Mouse (Mus musculus) liver (tissue): ENCODE measurements around the gene Mad2l2.

Source experiments
- DNase-seq: peaks from one replicate; pipeline ENCODE4 v3.0.0-alpha.2; 2020; ENCODE audit warnings: mixed read lengths

Mad2l2 gene

DNA sequence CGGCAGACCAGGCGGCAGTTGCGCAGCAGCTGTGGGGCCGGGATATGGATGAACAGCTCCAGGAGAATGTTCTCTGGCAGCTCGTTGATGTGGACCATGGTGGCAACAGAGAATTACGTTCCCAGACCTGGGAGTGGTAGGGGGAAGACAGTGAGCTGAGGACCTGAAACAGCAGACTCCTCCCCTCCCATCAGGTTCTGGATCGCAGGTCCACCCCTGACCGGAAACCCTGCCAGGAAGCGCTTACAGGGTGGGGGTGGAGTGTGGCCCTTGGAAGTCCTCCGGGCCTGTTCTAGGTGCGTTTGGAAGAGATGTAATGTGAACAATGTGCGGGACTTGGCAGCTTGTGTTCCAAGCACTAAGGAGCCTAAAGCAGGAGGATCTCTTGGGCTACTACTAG, 19.4 kb downstream of the Mad2l2 start:
- DNase-seq, result no peak

DNA sequence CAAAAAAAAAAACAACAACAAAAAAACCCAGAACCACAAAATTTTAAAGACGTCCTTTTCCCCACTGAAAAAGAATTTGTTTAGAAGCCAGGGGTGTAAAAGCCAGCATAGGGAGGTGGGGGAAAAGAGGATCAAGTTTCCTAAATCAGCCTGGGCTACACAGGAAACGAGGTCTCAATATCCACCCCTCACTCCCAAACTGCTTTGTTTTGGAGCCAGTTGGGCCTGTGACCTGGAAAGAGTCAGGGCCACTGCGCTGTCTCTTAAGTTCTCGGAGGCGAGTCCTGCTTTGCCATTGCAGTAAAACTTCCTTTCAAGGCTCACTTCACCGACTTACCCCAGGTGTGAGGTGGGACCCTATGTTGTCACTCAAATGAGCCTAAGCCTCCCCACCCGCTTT, 20.1 kb downstream of the Mad2l2 start:
- no peak for DNase-seq

DNA sequence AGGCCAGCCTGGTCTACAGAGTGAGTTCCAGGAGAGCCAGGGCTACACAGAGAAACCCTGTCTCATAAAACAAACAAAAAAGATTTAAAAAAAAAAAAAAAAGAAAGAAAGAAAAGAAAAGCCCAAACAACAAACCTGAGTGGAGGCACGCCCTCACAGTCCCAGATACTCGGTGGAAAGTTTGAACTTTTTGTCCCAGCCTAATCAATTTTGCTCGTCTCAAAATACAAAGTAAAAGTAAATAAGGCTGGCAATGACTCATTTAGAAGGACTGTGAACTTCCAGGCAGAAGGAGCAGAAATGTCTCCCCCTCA, 20.7 kb downstream of the Mad2l2 start:
- DNase-seq, result no peak

DNA sequence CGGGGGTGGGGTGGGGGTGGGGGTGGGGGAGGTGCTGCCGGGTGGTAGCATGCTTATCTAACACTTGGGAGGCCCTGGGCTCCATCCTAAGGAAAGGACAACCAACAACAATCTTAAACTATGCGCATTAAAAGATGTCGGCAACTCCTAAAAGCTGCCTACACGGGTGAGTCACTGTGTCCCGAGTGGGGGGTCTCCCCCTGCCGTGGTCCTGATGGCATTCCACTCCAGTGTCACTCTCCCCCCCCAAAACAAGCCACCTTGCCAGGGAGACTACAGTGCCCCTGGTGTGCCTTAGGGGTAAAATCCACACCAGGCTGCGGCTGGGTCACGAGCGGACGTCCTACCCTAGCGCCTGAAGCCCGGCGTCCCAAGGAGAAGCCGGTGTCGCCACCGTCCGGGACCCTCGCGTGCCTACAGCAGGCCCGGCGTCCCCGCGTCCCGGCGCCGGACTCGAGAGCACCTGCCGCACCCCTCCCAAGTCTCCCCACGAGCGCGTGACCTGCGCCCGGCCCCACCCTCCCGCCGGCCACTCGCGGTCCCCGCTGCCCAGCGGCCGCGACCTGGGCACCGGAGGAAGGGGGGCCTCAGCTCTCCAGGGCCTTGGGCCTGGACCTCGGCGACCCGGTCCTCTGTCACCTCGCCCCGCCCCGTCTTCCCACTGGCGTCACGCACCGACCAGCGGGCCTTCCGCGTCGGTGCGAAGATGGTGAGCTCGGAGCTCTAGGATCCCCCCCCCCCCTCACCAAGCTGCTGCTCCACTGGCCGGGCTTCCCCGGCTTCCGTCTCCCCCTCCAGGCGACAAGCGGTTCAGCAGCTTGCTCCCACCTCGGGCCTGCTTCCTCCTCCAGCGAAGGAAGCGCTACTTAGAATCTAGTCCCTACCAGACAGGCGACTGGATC, 21.3 kb downstream of the Mad2l2 start, which contains the start of gene Fbxo6:
Fbxo6 (minus strand) TSS at position 874 of the 902 bp plus-strand sequence.
- peak; percentile 88 for DNase-seq

DNA sequence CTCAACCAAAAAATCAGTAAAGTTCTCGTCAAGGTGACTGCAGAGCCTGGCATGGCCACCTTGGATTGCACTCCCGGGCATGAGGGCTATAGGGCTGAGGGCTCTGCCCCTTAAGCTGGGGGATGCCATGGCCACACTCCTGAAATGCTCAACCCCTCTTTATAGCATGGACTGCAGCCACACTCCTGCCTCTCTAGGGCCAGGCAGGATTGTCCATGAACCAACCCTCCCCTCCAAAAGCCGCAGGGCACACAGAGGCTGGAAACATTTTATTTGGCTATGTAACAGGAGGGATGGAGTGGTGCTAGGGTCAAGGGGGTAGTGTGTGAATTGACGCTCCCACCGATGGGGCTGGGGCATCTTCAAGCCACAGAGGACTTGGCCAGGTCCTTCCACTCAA, 22.4 kb downstream of the Mad2l2 start:
- no peak for DNase-seq

DNA sequence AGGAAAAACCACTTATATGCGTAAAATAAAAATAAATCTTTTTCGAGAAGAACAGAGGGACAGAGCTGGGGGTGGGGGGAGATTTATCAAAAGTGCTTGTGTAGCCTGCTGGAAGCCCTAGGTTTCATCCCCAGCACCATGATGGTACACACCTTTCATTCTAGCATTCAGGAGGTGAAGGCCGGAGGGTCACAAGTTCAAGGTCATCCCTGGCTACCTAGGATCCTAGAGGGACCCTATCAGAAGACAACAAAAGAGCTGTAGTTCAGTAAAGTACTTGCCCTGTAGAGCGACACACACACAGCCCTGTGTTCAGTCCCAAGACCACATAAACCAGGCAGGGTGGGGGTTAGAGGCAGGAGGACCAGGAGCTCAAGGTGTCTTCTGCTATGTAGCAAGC, 23.8 kb downstream of the Mad2l2 start:
- DNase-seq, result no peak

DNA sequence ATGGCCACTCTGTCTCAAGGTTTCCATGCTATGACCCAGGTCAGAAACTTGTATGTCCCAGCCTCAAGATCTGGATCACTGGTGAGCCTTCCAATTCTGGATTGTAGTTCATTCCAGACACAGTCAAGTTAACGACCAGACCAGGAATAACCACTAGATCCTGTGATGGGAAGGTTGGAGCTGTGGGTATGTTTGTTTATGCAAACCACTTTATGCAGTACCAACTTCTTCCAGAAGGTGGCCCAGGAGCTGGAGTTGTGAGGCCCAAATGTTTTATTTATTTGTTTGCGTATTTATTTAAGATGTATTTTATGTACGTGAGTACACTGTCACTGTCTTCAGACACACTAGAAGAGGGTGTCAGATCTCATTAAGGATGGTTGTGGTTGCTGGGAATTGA, 24.8 kb downstream of the Mad2l2 start:
- no peak for DNase-seq

DNA sequence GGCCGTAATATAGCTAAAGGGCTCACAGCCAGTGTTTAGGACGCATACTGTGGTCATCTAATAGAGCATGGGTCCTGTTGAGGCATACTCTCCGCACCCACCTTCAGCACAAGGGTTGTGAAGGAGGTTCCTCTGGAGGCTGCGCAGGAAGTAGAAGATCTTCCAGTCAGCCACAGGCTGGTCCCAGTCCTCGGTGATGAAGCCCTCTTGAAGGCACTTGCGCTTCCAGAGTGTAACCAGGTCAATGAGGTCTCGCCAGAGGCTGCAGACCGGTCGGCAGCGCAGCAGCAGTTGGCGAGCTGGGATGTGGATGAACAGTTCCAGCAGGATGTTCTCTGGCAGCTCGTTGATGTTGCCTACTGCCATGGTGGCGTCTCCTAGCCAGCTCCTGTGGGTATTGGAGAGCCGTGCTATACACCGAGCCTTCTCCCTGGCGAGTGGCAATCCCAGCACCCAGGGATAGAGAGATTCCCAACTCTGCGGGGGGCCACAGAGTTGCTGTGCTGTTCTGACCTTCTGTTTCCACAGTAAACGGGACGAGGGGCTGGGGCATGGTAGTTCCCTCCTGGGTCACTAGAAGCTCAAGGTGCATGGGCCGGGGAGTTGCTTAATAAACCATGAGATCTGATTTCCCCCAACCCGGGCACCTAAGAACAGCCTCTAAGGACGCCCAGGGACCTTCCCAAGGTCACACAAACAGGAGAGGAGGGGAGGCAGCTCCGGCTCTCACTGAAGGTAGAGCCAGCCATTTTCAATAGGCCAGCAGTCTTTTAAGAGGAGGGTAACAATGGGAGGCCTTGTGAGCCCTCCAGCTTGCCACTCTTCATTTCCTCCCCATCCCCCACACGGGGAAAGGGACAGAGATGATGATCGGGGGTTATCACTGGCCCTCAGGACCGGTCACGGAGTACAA, 28.5 kb downstream of the Mad2l2 start:
- DNase-seq, result no peak

DNA sequence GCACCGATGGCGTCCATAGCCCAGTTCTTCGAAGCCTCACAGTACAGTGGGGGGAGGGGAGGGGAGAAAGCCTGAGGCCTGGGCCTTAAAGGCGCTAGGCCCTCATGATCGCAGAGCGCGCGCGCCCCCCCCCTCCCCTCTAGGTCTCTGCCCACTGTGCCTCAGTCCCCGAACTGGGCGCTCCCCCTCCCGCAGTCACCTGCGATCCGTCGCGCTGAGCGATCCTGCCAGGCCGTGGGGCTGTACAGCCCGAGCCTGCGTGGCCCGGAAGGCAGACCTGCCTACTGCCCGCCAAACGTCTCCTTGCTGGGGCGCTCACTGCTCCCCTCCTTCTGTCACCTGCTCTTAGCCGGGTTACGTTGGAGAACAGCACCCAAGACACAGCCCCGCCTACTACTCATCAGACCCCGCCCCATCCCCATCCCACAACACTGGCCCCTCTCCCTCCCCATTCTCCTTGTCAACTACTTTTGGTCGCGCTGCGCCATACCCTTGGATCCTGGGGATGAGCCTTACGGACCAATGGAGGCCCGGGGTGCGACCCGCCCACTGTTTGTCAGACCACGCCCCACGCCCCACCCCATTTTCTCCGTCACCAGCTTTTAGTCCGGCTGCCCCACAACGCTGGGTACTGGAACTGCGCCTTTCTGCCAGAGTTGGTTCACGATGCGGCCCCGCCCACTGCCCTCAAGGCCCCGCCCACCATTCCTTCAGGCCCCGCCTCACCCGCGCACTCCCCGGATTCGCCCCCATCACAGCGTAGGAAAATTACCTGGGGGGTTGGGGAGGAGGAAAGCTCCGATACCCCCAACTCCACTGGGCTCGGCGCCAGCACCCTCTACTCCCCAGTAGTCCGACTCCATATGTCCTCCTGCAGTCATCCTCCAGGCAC, 29.6 kb downstream of the Mad2l2 start:
- peak; percentile 93 for DNase-seq

DNA sequence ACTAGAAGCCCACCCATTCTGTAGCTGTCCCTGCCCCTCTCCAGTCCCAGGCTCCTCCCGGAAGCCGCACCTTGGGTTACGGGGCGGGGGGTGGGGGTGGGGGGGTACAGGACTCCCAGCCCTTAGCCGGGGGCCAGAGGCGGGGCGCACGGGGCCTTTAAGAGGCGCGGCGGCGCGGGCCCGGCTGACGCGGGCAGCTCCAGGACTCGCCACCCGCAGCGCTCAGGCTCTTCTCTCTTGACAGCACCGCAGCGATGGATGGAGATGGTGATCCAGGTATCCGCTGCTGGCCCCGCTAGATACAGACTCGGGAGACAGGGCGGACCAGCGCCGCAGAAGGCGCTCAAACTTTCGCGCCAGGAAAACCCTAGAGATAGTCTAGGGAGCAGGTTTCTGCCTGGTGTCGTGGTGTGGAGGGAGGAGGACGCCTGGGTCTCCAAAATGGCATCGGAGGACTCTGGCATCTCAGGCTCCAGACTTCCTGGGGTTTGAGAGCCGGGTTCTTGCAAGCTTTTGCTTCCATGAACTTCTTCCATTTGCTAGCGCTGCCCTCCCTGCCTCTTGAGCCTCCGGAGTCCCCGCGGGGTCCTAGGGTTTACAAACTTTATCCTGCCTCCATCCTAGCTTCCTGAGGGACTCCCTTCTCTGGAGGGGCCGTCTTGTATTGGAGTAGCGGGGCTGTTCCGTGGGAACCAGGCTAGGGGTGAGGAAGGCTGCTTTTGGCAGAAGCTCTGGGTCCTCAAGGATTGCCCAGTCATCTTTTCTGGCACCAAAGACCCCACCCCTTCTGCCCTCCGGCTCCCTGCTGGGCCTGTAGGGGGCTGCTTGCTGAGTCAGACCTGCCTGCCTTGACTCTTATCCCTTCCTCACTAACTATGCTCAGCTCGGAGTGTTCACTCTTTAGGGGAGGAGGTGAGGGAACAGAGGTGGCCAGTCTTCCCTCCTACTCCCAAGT, 30.5 kb downstream of the Mad2l2 start, which contains the start of the genes Fbxo44 and Fbxo2:
Fbxo44 (minus strand) TSS at position 47 of the 955 bp plus-strand sequence.
Fbxo2 (plus strand) TSS at position 186 of the 955 bp plus-strand sequence.
- DNase-seq, result peak; percentile 22

DNA sequence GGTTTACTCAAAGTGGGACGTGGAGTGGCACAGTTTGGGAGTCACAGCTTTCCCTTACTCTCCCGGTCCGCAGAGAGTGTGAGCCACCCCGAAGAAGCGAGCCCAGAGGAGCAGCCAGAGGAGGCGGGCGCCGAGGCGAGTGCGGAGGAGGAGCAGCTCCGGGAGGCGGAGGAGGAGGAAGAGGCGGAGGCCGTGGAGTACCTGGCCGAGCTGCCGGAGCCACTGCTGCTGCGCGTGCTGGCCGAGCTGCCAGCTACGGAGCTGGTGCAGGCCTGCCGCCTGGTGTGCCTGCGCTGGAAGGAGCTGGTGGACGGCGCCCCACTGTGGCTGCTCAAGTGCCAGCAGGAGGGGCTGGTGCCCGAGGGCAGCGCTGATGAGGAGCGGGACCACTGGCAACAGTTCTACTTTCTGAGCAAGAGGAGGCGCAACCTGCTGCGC, 33.8 kb downstream of the Mad2l2 start:
- peak; percentile 72 for DNase-seq

DNA sequence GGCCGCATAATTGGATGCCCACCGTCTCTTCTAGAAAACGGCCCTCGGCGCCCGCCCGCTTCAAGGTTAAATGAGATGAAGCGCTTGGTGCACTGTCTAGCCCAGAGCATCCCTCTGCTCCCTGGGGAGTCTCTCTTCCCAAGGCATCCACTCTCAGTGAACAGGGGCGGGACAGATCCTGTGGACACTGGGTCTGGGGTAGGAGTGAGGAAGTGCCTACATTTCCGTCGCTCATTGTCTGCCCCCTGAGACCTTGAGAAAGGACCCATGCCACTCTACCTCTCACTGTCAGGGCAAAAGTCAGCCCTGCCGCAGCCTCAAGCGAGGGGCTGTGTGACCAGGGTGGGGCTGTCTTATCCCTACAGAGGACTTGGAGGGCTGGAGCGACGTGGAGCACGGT, 34.3 kb downstream of the Mad2l2 start:
- DNase-seq, result no peak

DNA sequence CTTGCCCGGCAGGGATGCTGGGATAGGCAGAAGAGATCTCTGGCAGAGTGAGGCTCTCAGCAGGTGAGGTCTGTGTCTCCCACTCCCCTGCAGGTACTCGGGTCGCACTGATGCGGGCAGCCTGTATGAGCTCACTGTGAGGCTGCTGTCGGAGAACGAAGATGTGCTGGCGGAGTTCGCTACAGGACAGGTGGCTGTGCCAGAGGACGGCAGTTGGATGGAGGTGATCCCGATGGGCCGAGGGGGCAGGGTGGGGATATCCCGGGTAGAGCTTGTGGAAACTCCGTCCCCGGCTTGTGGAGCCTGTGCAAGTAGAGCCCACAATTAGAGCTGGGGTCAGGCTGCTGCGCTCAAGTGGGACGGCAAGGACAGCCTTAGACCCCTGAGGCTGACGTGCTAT, 35.4 kb downstream of the Mad2l2 start:
- DNase-seq, result no peak

DNA sequence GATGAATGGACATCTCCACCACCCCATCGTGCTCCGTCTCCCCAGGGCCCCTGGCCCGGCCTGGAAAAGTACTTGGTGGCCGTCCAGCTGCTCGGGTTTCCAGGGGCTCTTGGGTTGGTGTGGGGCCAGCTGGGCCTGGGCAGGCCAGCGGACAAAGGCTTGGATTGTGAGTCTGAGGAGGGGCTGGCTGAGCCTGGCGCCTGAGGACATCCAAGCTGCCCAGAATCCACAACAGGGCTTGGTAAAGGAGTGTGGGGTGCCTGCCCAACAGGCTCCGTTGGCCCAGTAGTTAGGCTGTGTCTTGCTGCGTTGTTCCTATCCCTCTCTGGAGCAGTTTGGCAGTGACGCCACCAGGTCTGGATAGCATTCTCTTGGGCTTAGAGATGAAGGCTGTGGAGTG, 36.2 kb downstream of the Mad2l2 start:
- no peak for DNase-seq

DNA sequence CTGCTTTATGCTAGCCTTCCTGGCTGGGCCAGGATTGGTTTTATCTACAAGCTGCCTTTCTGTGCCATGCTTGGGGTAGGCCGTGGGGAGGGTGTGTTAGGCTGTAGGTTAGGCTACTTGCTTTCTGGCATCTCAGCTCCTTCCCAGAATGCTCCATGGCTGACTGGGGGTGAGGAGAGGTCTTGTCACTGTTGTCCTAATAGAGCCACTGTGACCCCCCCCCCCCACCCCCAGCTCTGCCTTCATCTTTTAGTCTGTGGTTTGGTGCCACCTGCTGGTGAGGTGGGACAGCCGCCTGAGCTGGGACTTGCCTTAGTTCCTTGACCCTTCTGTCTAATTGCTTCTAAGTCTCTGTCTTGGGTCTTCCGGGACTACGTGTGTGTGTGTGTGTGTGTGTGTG, 36.8 kb downstream of the Mad2l2 start:
- DNase-seq, result peak; percentile 61

DNA sequence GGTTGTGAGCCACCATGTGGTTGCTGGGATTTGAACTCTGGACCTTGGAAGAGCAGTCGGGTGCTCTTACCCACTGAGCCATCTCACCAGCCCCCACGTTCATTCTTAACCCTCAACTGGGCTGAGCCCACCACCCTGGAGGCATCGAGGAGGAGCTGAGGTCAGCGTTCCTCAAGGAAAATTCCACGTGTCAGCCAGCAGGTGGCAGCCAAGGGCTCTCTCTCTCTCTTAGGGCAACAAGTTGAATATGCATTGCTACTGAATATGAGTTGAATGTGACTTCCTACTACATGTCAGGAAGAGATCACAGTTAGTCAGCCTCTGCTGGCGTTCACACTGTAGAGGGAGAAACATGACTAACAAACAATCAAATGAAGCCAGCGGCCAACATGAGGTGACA, 38.1 kb downstream of the Mad2l2 start:
- DNase-seq, result peak; percentile 76

DNA sequence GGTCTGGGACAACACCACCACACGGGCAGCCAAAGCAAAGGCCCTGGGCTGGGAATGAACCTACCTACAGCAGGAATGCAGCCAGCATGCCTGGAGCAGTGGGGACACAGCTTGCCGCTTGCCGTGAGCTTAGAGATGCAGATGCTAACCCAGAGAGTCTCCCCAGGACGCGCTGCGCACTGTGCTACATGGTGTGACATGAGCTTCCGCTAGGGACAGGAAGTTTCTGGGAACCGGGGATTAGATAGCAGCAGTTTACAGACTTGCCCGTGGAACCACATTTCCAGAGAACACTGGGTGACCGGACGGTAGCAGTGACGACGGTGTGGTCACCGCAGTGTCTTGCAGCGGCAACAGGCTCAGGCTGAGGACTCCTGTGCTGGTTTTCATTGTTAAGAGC, 39.4 kb downstream of the Mad2l2 start:
- no peak for DNase-seq

DNA sequence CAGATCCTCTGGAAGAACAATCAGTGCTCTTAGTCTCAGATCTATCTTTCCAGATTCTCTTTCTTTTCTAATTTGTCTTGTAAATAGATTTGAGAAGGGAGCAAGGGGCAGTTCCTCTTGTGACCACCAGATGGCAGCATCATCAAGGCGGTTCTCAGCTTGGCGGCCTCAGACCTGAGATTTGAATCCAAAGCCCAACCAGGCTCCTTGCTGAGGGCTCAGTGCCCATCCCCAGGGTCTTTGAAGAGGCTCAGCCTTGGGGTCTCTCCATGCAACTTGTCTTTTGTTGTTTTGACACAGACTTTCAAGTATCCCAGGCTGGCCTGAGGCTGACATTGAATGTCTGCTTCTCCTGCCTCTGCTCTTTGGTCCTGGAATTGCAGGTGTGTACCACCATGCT, 40.7 kb downstream of the Mad2l2 start:
- DNase-seq, result peak; percentile 41

DNA sequence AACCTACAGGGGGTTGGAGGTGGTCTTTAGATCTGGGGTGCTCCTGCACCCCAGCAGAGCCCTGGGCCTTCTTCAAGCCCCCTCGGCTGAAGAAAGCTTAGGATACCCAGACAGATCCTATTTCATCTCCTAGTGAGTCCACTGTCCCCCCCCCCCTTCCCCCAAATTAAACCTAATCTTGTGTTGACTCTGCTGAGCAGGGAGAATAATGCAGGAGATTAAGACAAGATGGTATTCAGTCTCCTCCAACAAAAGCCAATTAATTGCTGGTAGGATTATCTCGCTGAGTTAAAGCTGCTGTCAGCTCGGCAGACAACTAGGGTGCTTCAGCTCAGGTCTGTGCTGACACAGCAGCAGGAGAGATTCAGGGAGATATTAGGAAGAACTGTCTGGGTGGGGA, 41.1 kb downstream of the Mad2l2 start:
- no peak for DNase-seq

DNA sequence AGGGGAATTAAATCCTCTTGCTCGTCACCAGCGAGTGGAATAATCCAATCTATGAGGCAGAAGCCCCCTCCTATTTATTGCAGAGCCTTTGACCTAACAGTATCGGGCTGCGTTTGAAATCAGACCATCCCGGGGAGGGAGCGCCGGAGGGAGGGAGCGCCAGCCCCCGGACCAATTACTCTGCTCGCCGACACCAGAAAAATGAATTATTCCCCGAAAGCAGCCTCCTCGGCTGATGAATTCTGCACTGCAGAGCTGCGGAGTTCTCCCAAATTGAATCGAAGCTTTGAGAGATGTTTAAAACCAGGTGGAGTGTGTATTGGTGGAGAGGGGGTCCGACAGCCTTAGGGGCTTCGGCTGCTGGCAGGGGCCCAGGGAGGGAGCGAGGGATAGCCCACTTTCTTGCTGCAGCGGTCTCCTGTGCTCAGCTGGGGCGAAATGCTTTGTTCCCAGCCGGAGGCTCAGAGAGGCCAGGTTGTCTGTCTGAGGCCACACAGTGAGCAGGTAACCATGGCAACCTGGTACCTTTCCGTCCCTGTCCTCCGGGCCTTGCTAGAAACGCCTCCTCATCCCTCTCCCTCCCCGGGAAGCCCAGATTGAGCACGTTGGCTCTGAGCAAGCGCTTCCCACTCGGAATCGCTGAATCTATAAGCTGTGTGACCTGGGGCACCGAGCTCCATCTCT, 43.8 kb downstream of the Mad2l2 start:
- no peak for DNase-seq

DNA sequence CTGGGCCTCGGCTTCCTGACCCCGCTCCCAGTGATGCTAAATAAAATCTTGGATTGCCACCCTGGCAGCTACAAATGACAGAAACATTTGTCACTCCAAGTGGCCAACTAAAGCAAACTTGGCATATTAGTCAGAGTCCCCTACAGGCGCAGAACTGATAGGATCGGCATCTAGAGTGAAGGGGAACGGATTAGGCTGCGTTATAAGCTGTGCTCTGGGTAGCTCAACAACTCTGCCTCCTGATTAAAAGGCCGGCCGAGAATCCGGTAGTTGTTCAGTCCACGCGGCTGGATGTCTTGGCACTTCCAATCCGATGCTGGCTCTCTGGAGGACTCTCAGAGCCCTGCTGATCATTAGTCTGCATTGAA, 44.3 kb downstream of the Mad2l2 start:
- no peak for DNase-seq
